Mouse (Mus musculus) liver, adult 10 weeks (tissue): ENCODE data around the gene Atp1b4. TPM values are rescaled to one million over a fixed set of nuclear protein-coding genes. Genes with fewer than 3 reads are reported as not detected.

ENCODE experiments used
- polyA plus RNA-seq: library from polyadenylated mRNA; stranded (reverse); fragments of 350-450 nt; fragmentation: Illumina TruSeq; extraction: RNeasy Lipid Tissue Mini Kit (QIAGEN cat#74804); gene quantifications from one replicate; pipeline ENCODE4 v1.2.3, GENCODE M21; 2014; ENCODE audit warnings: low read depth, low replicate concordance

Atp1b4 gene
- not detected for polyA plus RNA-seq

GRCm38 (mm10) chrX:38315884-38316283 is at the start of gene Atp1b4:
Gene Atp1b4 (plus strand): TSS chrX:38316184.

Other genes starting within 250 kb of the Atp1b4 start
- gene Rhox10, start 249.7 kb upstream of the Atp1b4 start, polyA plus RNA-seq: not detected
- not detected for gene Rhox11, start 231.0 kb upstream of the Atp1b4 start, polyA plus RNA-seq
- gene Rhox12, start 205.3 kb upstream of the Atp1b4 start, polyA plus RNA-seq: not detected
- not detected for gene Rhox13, start 195.0 kb upstream of the Atp1b4 start, polyA plus RNA-seq
- gene Zbtb33, start 126.4 kb upstream of the Atp1b4 start, polyA plus RNA-seq: 28.3 TPM
- gene Tmem255a, start 63.7 kb upstream of the Atp1b4 start, polyA plus RNA-seq: not detected
- gene Lamp2, start 140.3 kb downstream of the Atp1b4 start, polyA plus RNA-seq: 1,372 TPM